Mouse (Mus musculus): ENCODE results near the gene Cklf. TPM values are rescaled to one million over a fixed set of nuclear protein-coding genes. Genes with fewer than 3 reads are reported as not detected.

The Cklf gene
- total and polyA plus RNA-seq, 3 experiments, result 20.7 to 38.8 (median 29.7) TPM

GRCm38 (mm10) chr8:104232039-104232438 lies 18.6 kb upstream of the Cklf start:
- Histone ChIP-seq H3K79me2 (replicated peaks; ENCODE audit: control insufficient read depth, extremely low read depth, insufficient read depth, poor library complexity, severe bottlenecking) (no peaks in the 10 kb centered on the region), H3K9ac (ENCODE audit: insufficient read depth, low read depth) (no peak overlapping the region), H3K4me3 (replicated peaks in 1 of 3; ENCODE audit: low read depth in 2 of 3, low read length in 2 of 3, poor library complexity in 1 of 3) (no peak overlapping the region), H3K36me3 (replicated peaks in 1 of 2; ENCODE audit: control insufficient read depth in 1 of 2, insufficient read depth in 1 of 2, low read length in 1 of 2) (peaks cover 73 to 89% of the 10 kb centered on the region in 2 experiments), H3K9me3 (replicated peaks; ENCODE audit: low read length) (no peaks in the 10 kb centered on the region), H3K4me1 (ENCODE audit: control insufficient read depth in 1 of 2, insufficient read depth in 2 of 2) (peaks cover 3 to 11% of the 10 kb centered on the region in 2 experiments; a peak in 2 of 4 replicates), H3K27ac (ENCODE audit: insufficient read depth, low read depth) (no peak overlapping the region), H3K27me3 (replicated peaks) (no peaks in the 10 kb centered on the region), H3K4me2 (ENCODE audit: insufficient read depth, low read depth, poor library complexity, severe bottlenecking) (no peak overlapping the region)
- DNase-seq (ENCODE audit: extremely low read depth), result no peak
- TF ChIP-seq ZNF384 (IDR thresholded peaks at IDR 0.05; ENCODE audit: low read depth, low read length) (no peak), USF1 (IDR thresholded peaks at IDR 0.05; ENCODE audit: low read depth, low read length) (no peak), TCF12 (IDR thresholded peaks at IDR 0.05; ENCODE audit: low read depth, low read length) (no peak), SMC3 (IDR thresholded peaks at IDR 0.05; ENCODE audit: low read depth, low read length) (no peak), RAD21 (IDR thresholded peaks at IDR 0.05; ENCODE audit: low read depth, low read length) (no peak), MAX (IDR thresholded peaks at IDR 0.05; ENCODE audit: low read length) (no peak), POLR2A (IDR thresholded peaks at IDR 0.05; ENCODE audit: low read depth, low read length) (no peak)
- dilution Hi-C loops (cut with MboI; ENCODE audit: extremely low pct_ligation_motif_present, extremely low pct_unique_long_range_greater_than_20kb, low sequenced_read_pairs) (no loop called here), in situ Hi-C loops (cut with MboI; ENCODE audit: low pct_ligation_motif_present, low pct_unique_long_range_greater_than_20kb, low sequenced_read_pairs) (no loop called here)

GRCm38 (mm10) chr8:104232919-104233318 lies 17.7 kb upstream of the Cklf start:
- Histone ChIP-seq H3K9me3 (replicated peaks; ENCODE audit: low read length) (no peaks in the 10 kb centered on the region), H3K27me3 (replicated peaks) (no peaks in the 10 kb centered on the region), H3K36me3 (replicated peaks in 1 of 2; ENCODE audit: control insufficient read depth in 1 of 2, insufficient read depth in 1 of 2, low read length in 1 of 2) (peaks cover 73 to 89% of the 10 kb centered on the region in 2 experiments), H3K9ac (ENCODE audit: insufficient read depth, low read depth) (no peak overlapping the region), H3K4me3 (replicated peaks in 1 of 3; ENCODE audit: low read depth in 2 of 3, low read length in 2 of 3, poor library complexity in 1 of 3) (no peak overlapping the region), H3K4me2 (ENCODE audit: insufficient read depth, low read depth, poor library complexity, severe bottlenecking) (no peak overlapping the region), H3K27ac (ENCODE audit: insufficient read depth, low read depth) (no peak overlapping the region), H3K4me1 (ENCODE audit: control insufficient read depth in 1 of 2, insufficient read depth in 2 of 2) (peaks cover 3 to 11% of the 10 kb centered on the region in 2 experiments; a peak in 2 of 4 replicates), H3K79me2 (replicated peaks; ENCODE audit: control insufficient read depth, extremely low read depth, insufficient read depth, poor library complexity, severe bottlenecking) (no peaks in the 10 kb centered on the region)
- DNase-seq (ENCODE audit: extremely low read depth), result no peak
- TF ChIP-seq USF2 (conservative IDR thresholded peaks at IDR 0.05; ENCODE audit: low read depth, low read length), result no peak
- TF ChIP-seq USF1 (IDR thresholded peaks at IDR 0.05; ENCODE audit: low read depth, low read length), result no peak
- TF ChIP-seq ZMIZ1 (IDR thresholded peaks at IDR 0.05; ENCODE audit: low read depth, low read length), result no peak
- no peak for TF ChIP-seq SIN3A (IDR thresholded peaks at IDR 0.05; ENCODE audit: low read length)
- no peak for TF ChIP-seq JUND (conservative IDR thresholded peaks at IDR 0.05; ENCODE audit: low read depth, low read length)
- TF ChIP-seq POLR2A (IDR thresholded peaks at IDR 0.05; ENCODE audit: low read depth, low read length), result no peak
- no peak for TF ChIP-seq MAZ (IDR thresholded peaks at IDR 0.05; ENCODE audit: low read depth, low read length)
- in situ Hi-C loops (cut with MboI; ENCODE audit: low pct_ligation_motif_present, low pct_unique_long_range_greater_than_20kb, low sequenced_read_pairs) (no loop called here), dilution Hi-C loops (cut with MboI; ENCODE audit: extremely low pct_ligation_motif_present, extremely low pct_unique_long_range_greater_than_20kb, low sequenced_read_pairs) (no loop called here)

GRCm38 (mm10) chr8:104234573-104234972 lies 16.1 kb upstream of the Cklf start:
- in situ Hi-C loops (cut with MboI; ENCODE audit: low pct_ligation_motif_present, low pct_unique_long_range_greater_than_20kb, low sequenced_read_pairs), result no loop called here
- Histone ChIP-seq H3K27me3 (replicated peaks) (no peaks in the 10 kb centered on the region), H3K9ac (ENCODE audit: insufficient read depth, low read depth) (no peak overlapping the region), H3K4me1 (ENCODE audit: control insufficient read depth in 1 of 2, insufficient read depth in 2 of 2) (peaks cover 3 to 11% of the 10 kb centered on the region in 2 experiments; a peak in 2 of 4 replicates), H3K27ac (ENCODE audit: insufficient read depth, low read depth) (no peak overlapping the region), H3K4me2 (ENCODE audit: insufficient read depth, low read depth, poor library complexity, severe bottlenecking) (no peak overlapping the region), H3K79me2 (replicated peaks; ENCODE audit: control insufficient read depth, extremely low read depth, insufficient read depth, poor library complexity, severe bottlenecking) (no peaks in the 10 kb centered on the region), H3K4me3 (replicated peaks in 1 of 3; ENCODE audit: low read depth in 2 of 3, low read length in 2 of 3, poor library complexity in 1 of 3) (no peak overlapping the region), H3K36me3 (replicated peaks in 1 of 2; ENCODE audit: control insufficient read depth in 1 of 2, insufficient read depth in 1 of 2, low read length in 1 of 2) (peaks cover 76 to 90% of the 10 kb centered on the region in 2 experiments), H3K9me3 (replicated peaks; ENCODE audit: low read length) (no peaks in the 10 kb centered on the region)
- no peak for TF ChIP-seq MYC (IDR thresholded peaks at IDR 0.05; ENCODE audit: low read depth, low read length)
- TF ChIP-seq POLR2AphosphoS2 (IDR thresholded peaks at IDR 0.05; ENCODE audit: low read depth, low read length), result no peak
- no peak for TF ChIP-seq JUN (IDR thresholded peaks at IDR 0.05; ENCODE audit: insufficient read depth, low read depth, low read length)
- TF ChIP-seq BHLHE40 (IDR thresholded peaks at IDR 0.05; ENCODE audit: low read depth, low read length), result no peak
- 0 out of 2 replicates have a peak, but pooled peaks have one; percentile 12 for TF ChIP-seq SMC3 (IDR thresholded peaks at IDR 0.05; ENCODE audit: low read depth, low read length)
- TF ChIP-seq GABPA (IDR thresholded peaks at IDR 0.05; ENCODE audit: insufficient replicate concordance, low read depth, low read length), result no peak
- no peak for TF ChIP-seq MXI1 (IDR thresholded peaks at IDR 0.05; ENCODE audit: low read depth, low read length)
- no peak for TF ChIP-seq UBTF (IDR thresholded peaks at IDR 0.05; ENCODE audit: low read depth, low read length)
- TF ChIP-seq HCFC1 (IDR thresholded peaks at IDR 0.05; ENCODE audit: low read depth, low read length), result no peak
- TF ChIP-seq NRF1 (IDR thresholded peaks at IDR 0.05; ENCODE audit: low read depth, low read length), result no peak
- no peak for TF ChIP-seq E2F4 (IDR thresholded peaks at IDR 0.05; ENCODE audit: insufficient replicate concordance, low read depth, low read length)
- TF ChIP-seq MAFK (IDR thresholded peaks at IDR 0.05; ENCODE audit: insufficient replicate concordance, low read length), result no peak
- no peak for TF ChIP-seq ZMIZ1 (IDR thresholded peaks at IDR 0.05; ENCODE audit: low read depth, low read length)
- TF ChIP-seq CTCF (conservative IDR thresholded peaks at IDR 0.05 in 1 of 2, IDR thresholded peaks at IDR 0.05 in 1 of 2; ENCODE audit: low read depth in 2 of 2, low read length in 2 of 2), result peak in 1 of 2 experiments; percentile 27; a peak in 1 of 4 replicates
- no peak for DNase-seq (ENCODE audit: extremely low read depth)
- dilution Hi-C loops (cut with MboI; ENCODE audit: extremely low pct_ligation_motif_present, extremely low pct_unique_long_range_greater_than_20kb, low sequenced_read_pairs), result no loop called here

All from CH12.LX (cell line).